In the genomic region with DNA sequence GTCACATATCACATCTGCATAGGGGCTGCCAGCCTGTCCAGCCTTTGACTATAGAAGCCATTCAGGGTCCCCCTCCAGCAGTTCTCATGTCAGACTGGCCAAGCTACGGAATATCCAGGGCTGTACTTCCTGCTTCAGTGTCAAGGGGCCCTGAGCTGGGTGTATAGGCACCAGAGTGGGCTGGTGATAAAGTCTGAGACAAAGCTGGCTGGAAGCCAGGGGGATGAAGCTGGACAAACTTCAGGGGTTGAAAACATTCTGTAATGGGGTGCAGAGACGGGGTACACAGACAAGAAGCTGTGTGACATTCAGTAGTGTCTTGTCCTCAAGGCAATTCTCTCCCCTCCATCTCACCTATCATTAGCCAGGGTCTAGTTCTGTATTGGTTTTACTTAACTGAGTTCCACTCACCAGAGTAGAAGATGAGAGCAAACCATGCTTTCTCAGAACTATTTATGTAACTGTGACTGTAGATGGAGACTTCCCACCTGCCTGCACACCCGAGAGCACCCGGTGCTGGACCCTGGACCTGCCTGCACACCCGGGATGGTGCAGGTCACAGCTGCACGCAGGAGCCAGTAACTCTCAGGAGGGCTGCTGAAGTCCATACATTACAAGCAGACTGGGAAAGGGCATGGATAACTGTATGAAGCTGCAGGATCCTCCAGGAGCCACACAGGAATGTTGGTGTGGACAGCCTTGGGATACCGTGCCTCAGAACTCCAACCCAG, we compare ENCODE assay signal across 9 mouse cellular contexts. TPM values are rescaled to one million over a fixed set of nuclear protein-coding genes. Genes with fewer than 3 reads are reported as not detected.
DNase-seq lines count a peak whose midpoint lies in the region.
"Had no signal": no experiment of that assay in that cellular context is flagged by ENCODE, and none has a peak within 500 bp of the region (broad histone marks: within the 10 kb centered on the region; RNA-seq: fewer than 3 reads in every experiment).

No protein-coding gene starts in this region.

- DNase-seq in heart, embryonic 10.5 days (ENCODE audit: low spot score) = no peak
- no peak for DNase-seq in heart, adult 8-10 months (ENCODE audit: low spot score)
- DNase-seq in T-cell, adult 2 months (ENCODE audit: low spot score) = peak; percentile 21
- peak; percentile 44 for DNase-seq in kidney, adult 11 months
- peak; percentile 18 for DNase-seq in lung, postnatal 14 days
- no peak for DNase-seq in right cerebral cortex, postnatal 36 days (ENCODE audit: low spot score in 2 of 2)
- no peak for DNase-seq in left cerebral cortex, postnatal 25 days (ENCODE audit: low spot score in 2 of 2)
- DNase-seq in right cerebral cortex, postnatal 14 days = no peak

- intact Hi-C loops in left cerebral cortex, postnatal 25 days (cut with DNase I) = loop anchor here (5.0 kb wide), 1 partner anchor 683 kb away; no protein-coding TSS in a partner anchor

- whole genome bisulfite sequencing in heart, embryonic 10.5 days = 65% methylated on average over 7 of the region's 7 CpGs

- peak overlapping the region; percentile 38; the same call in 1 of the 2 replicates for H3K27ac ChIP-seq in heart, embryonic 10.5 days
- H3K27ac ChIP-seq: forebrain, embryonic 10.5 days had no signal

- H3K9me3 ChIP-seq in heart, embryonic 10.5 days = no peaks in the 10 kb centered on the region
- H3K9me3 ChIP-seq: forebrain, embryonic 10.5 days had no signal

- no peaks in the 10 kb centered on the region; the same call in 1 of the 2 replicates for H3K27me3 ChIP-seq in heart, embryonic 10.5 days (ENCODE audit: insufficient read depth, poor library complexity, severe bottlenecking)

- no peaks in the 10 kb centered on the region for H3K36me3 ChIP-seq in heart, embryonic 10.5 days
- H3K36me3 ChIP-seq: forebrain, embryonic 10.5 days had no signal

- peaks cover 35% of the 10 kb centered on the region for H3K4me1 ChIP-seq in heart, embryonic 10.5 days

- H3K4me3 ChIP-seq in heart, embryonic 10.5 days = no peak overlapping the region
- H3K4me3 ChIP-seq: forebrain, embryonic 10.5 days had no signal

RNA-seq across cellular contexts. Expression of a gene that starts 1.9 kb away (rescaled TPM):
- polyA plus RNA-seq in heart, embryonic 10.5 days (2016; fragmentation: Nextera tagmentation; extraction: Ambion mirVana) = 3.0 and 3.6 TPM in 2 replicates
- 10 to 100 TPM; 11.7 to 13.3 (median 12.1) TPM for total RNA-seq in heart, adult 8-10 months (2022)
- 1 to 10 TPM; 4.6 to 5.0 TPM for total RNA-seq in left cerebral cortex, postnatal 25 days (2021)

RNA-seq across cellular contexts. Expression of a gene that starts 32.5 kb away (rescaled TPM):
- 0.06 and 0.07 TPM in 2 replicates for polyA plus RNA-seq in heart, embryonic 10.5 days (2016; fragmentation: Nextera tagmentation; extraction: Ambion mirVana)
- total RNA-seq in heart, adult 8-10 months (2022) = 1 to 10 TPM in 2 of 4 experiments, under 1 TPM in 2; 0.47 to 1.2 (median 0.90) TPM
- total RNA-seq in left cerebral cortex, postnatal 25 days (2021) = under 1 TPM; 0.34 to 0.39 TPM
- polyA plus RNA-seq: forebrain, embryonic 10.5 days had no signal

RNA-seq across cellular contexts. Expression of a gene that starts 43.1 kb away (rescaled TPM):
- polyA plus RNA-seq in heart, embryonic 10.5 days (2016; fragmentation: Nextera tagmentation; extraction: Ambion mirVana) = 0.68 and 1.9 TPM in 2 replicates
- total RNA-seq in heart, adult 8-10 months (2022) = 1 to 10 TPM; 1.6 to 5.4 (median 3.7) TPM
- total RNA-seq in left cerebral cortex, postnatal 25 days (2021) = 1 to 10 TPM in 1 of 2 experiments, under 1 TPM in 1; 0.99 to 1.5 TPM

RNA-seq across cellular contexts. Expression of a gene that starts 43.6 kb away (rescaled TPM):
- 0.18 and 0.44 TPM in 2 replicates for polyA plus RNA-seq in heart, embryonic 10.5 days (2016; fragmentation: Nextera tagmentation; extraction: Ambion mirVana)
- 10 to 100 TPM; 15.6 to 31.7 (median 17.5) TPM for total RNA-seq in heart, adult 8-10 months (2022)
- total RNA-seq in left cerebral cortex, postnatal 25 days (2021) = 1 to 10 TPM; 1.4 to 2.2 TPM

RNA-seq across cellular contexts. Expression of a gene that starts 52.4 kb away (rescaled TPM):
- 3.0 and 4.7 TPM in 2 replicates for polyA plus RNA-seq in heart, embryonic 10.5 days (2016; fragmentation: Nextera tagmentation; extraction: Ambion mirVana)
- total RNA-seq in heart, adult 8-10 months (2022) = 10 to 100 TPM; 22.2 to 28.9 (median 23.8) TPM
- 10 to 100 TPM; 62.6 to 67.1 TPM for total RNA-seq in left cerebral cortex, postnatal 25 days (2021)

Comparison
In these comparisons a context has a peak if more than half of its experiments do, and no peak if none do; other contexts are left out.
1. DNase-seq: peak in T-cell, adult 2 months (single experiment), kidney, adult 11 months (single experiment) and lung, postnatal 14 days (single experiment); none in heart, embryonic 10.5 days (single experiment), heart, adult 8-10 months (single experiment), right cerebral cortex, postnatal 36 days (0 of 2), left cerebral cortex, postnatal 25 days (0 of 2) and right cerebral cortex, postnatal 14 days (single experiment).